Mouse (Mus musculus) large intestine, adult 2 months (tissue): ENCODE data around the gene Gpr63. TPM values are rescaled to one million over a fixed set of nuclear protein-coding genes. Genes with fewer than 3 reads are reported as not detected.
"Not testable (repeated sequence)": the region's sequence is repeated elsewhere in the genome, so short reads cannot be mapped to it uniquely, and the experiment has no call there.

ENCODE experiments used
- DNase-seq: peaks from one replicate; pipeline ENCODE4 v3.0.0-alpha.2; 2012; ENCODE audit warnings: low read depth, low spot score
- WGBS: fragments of 180-500 bp; shearing (Covaris S2); methylation state at CpG from one replicate; pipeline ENCODE4 v1.1.7; 2018; 5-methylcytosine and 5-hydroxymethylcytosine counted together
- polyA plus RNA-seq: library from polyadenylated mRNA; depleted of rRNA; stranded (reverse); fragments of >200 nt; gene quantifications from 2 replicates; pipeline ENCODE4 v1.2.3, GENCODE M21; 2012; rRNA removed

The Gpr63 gene
- polyA plus RNA-seq, 1 experiment, result 0.26 TPM

- no peak for DNase-seq
- WGBS, result 49% methylated on average over 2 of the region's 2 CpGs
These were observed 71.1 kb downstream of the Gpr63 start for GRCm38 (mm10) chr4:25037260-25037659.

GRCm38 (mm10) chr4:25055541-25055940 is 89.3 kb downstream of the Gpr63 start:
- 41% methylated on average over 1 of the region's 1 CpGs for WGBS
- not testable (repeated sequence) for DNase-seq

Other genes starting within 250 kb of the Gpr63 start
- 0.58 and 0.86 TPM in 2 replicates for gene Klhl32, start 115.3 kb upstream of the Gpr63 start, polyA plus RNA-seq
- 2.4 and 3.6 TPM in 2 replicates for gene Ndufaf4, start 68.3 kb upstream of the Gpr63 start, polyA plus RNA-seq